In the genomic region with DNA sequence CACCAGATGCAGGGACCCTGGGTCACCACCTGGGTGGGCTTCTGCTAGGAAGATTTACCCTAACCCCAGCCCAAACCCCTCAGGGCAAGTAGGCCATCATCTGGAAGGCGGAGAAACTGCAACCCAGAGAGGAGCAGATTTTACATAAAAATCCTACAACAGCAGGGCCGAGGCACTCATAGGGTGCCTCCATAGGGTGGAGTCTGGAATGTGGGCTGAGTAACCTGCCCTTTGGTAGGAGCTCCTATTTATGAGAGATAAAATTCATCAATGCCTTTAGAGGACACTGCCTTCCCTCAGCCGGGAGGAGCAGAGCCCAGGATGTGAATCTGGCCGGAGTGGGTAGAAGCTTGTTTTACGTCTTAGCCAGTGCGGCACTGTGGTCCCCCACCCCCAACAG, we compare ENCODE assay signal across 10 mouse cellular contexts. TPM values are rescaled to one million over a fixed set of nuclear protein-coding genes. Genes with fewer than 3 reads are reported as not detected.
DNase-seq lines count a peak whose midpoint lies in the region; ATAC-seq and TF ChIP-seq lines count a peak whose summit lies in the region.
"Had no signal": no experiment of that assay in that cellular context is flagged by ENCODE, and none has a peak within 500 bp of the region (broad histone marks: within the 10 kb centered on the region; RNA-seq: fewer than 3 reads in every experiment).

No protein-coding gene starts in this region.

- DNase-seq in heart, adult 8-10 months (ENCODE audit: low spot score) = no peak
- no peak for DNase-seq in stomach, postnatal 0 days (ENCODE audit: low spot score)
- DNase-seq: cerebellum, adult 2 months; kidney, adult 8-10 months had no signal

- no peak for TF ChIP-seq EP300 in stomach, postnatal 0 days (optimal IDR thresholded peaks at IDR 0.05)

- peak overlapping the region; percentile 68 for H3K9ac ChIP-seq in heart, embryonic 14.5 days (ENCODE audit: low read length)
- peak overlapping the region; percentile 30; the same call in 1 of the 2 replicates for H3K9ac ChIP-seq in intestine, embryonic 15.5 days
- H3K9ac ChIP-seq in stomach, postnatal 0 days (ENCODE audit: low read length) = peak overlapping the region; percentile 24; the same call in 1 of the 2 replicates
- H3K9ac ChIP-seq: neural tube, embryonic 13.5 days had no signal

- H3K27ac ChIP-seq in heart, embryonic 14.5 days (replicated peaks in 1 of 2; ENCODE audit: control insufficient read depth in 1 of 2, insufficient read depth in 1 of 2, low read depth in 2 of 2, low read length in 2 of 2) = peak overlapping the region in 1 of 2 experiments; percentile 87; a peak in 3 of 4 replicates
- peak overlapping the region; percentile 18; the same call in 1 of the 2 replicates for H3K27ac ChIP-seq in intestine, embryonic 15.5 days
- peak overlapping the region; percentile 96 for H3K27ac ChIP-seq in stomach, postnatal 0 days (replicated peaks)
- H3K27ac ChIP-seq: neural tube, embryonic 13.5 days had no signal

- peaks cover 26% of the 10 kb centered on the region for H3K36me3 ChIP-seq in heart, embryonic 14.5 days (ENCODE audit: control insufficient read depth, insufficient read depth, low read length)
- peaks cover 59% of the 10 kb centered on the region for H3K36me3 ChIP-seq in megakaryocyte, embryonic 14.5 days (replicated peaks; ENCODE audit: low read length)
- peaks cover 9% of the 10 kb centered on the region; the same call in 1 of the 2 replicates for H3K36me3 ChIP-seq in intestine, embryonic 15.5 days
- H3K36me3 ChIP-seq in stomach, postnatal 0 days (ENCODE audit: control insufficient read depth, insufficient read depth, low read length) = peaks cover 28% of the 10 kb centered on the region

- peaks cover 29 to 55% of the 10 kb centered on the region in 2 experiments for H3K4me1 ChIP-seq in heart, embryonic 14.5 days (ENCODE audit: control insufficient read depth in 2 of 2, insufficient read depth in 2 of 2, low read length in 2 of 2)
- H3K4me1 ChIP-seq in megakaryocyte, embryonic 14.5 days = peaks cover 83% of the 10 kb centered on the region
- peaks cover 24% of the 10 kb centered on the region for H3K4me1 ChIP-seq in intestine, embryonic 15.5 days (replicated peaks)
- peaks cover 8% of the 10 kb centered on the region; the same call in 1 of the 2 replicates for H3K4me1 ChIP-seq in stomach, postnatal 0 days (replicated peaks; ENCODE audit: control insufficient read depth, insufficient read depth)

- peak overlapping the region; percentile 4 to 69; a peak in 3 of 4 replicates for H3K4me3 ChIP-seq in heart, embryonic 14.5 days (ENCODE audit: control insufficient read depth in 1 of 2, insufficient read depth in 1 of 2, low read depth in 1 of 2, low read length in 2 of 2)
- H3K4me3 ChIP-seq in megakaryocyte, embryonic 14.5 days (replicated peaks) = peak overlapping the region; percentile 97
- H3K4me3 ChIP-seq in intestine, embryonic 15.5 days (replicated peaks) = peak overlapping the region; percentile 62
- peak overlapping the region; percentile 78 for H3K4me3 ChIP-seq in stomach, postnatal 0 days (ENCODE audit: low read depth, low read length)
- H3K4me3 ChIP-seq: neural tube, embryonic 13.5 days had no signal

- no peak for ATAC-seq in heart, embryonic 14.5 days (ENCODE audit: insufficient number of reproducible peaks, insufficient read depth, low FRiP score, low read depth)
- no peak for ATAC-seq in megakaryocyte, adult 5-6 weeks (ENCODE audit: poor library complexity, severe bottlenecking)
- ATAC-seq in intestine, embryonic 15.5 days = 0 out of 2 replicates have a peak, but pooled peaks have one; percentile 11
- ATAC-seq in stomach, postnatal 0 days (ENCODE audit: low FRiP score, low TSS enrichment) = no peak
- ATAC-seq in cerebellum, adult (ENCODE audit: insufficient number of reproducible peaks, low FRiP score, low TSS enrichment) = no peak

- no peaks in the 10 kb centered on the region for H3K27me3 ChIP-seq in heart, embryonic 14.5 days (ENCODE audit: control insufficient read depth, insufficient read depth, low read length)
- H3K27me3 ChIP-seq in megakaryocyte, embryonic 14.5 days (replicated peaks) = no peaks in the 10 kb centered on the region
- no peaks in the 10 kb centered on the region for H3K27me3 ChIP-seq in intestine, embryonic 15.5 days (replicated peaks)
- no peaks in the 10 kb centered on the region for H3K27me3 ChIP-seq in stomach, postnatal 0 days (ENCODE audit: control insufficient read depth, insufficient read depth, low read length)

- 68% methylated on average over 6 of the region's 6 CpGs for WGBS in heart, embryonic 14.5 days
- WGBS in intestine, embryonic 15.5 days = 57% methylated on average over 6 of the region's 6 CpGs
- 62% methylated on average over 6 of the region's 6 CpGs for WGBS in stomach, postnatal 0 days

- peak; percentile 38 for TF ChIP-seq CTCF in stomach, postnatal 0 days (IDR thresholded peaks at IDR 0.05; ENCODE audit: low read depth)

- no peaks in the 10 kb centered on the region for H3K9me3 ChIP-seq in heart, embryonic 14.5 days (ENCODE audit: control insufficient read depth, low read length)
- H3K9me3 ChIP-seq in megakaryocyte, embryonic 14.5 days = no peaks in the 10 kb centered on the region
- H3K9me3 ChIP-seq in intestine, embryonic 15.5 days = no peaks in the 10 kb centered on the region
- H3K9me3 ChIP-seq in stomach, postnatal 0 days (ENCODE audit: control insufficient read depth, low read length) = no peaks in the 10 kb centered on the region
- H3K9me3 ChIP-seq: neural tube, embryonic 13.5 days had no signal

- H3K4me2 ChIP-seq in heart, embryonic 14.5 days (ENCODE audit: low read length) = peak overlapping the region; percentile 59
- peak overlapping the region; percentile 76 for H3K4me2 ChIP-seq in intestine, embryonic 15.5 days (replicated peaks)
- H3K4me2 ChIP-seq in stomach, postnatal 0 days (replicated peaks; ENCODE audit: low read depth) = peak overlapping the region; percentile 74

RNA-seq across cellular contexts. Expression of a gene that starts 3.0 kb away (rescaled TPM):
- 14.7 and 14.9 TPM in 2 replicates for polyA plus RNA-seq in heart, embryonic 14.5 days (2014; fragmentation: Nextera tagmentation; extraction: Ambion mirVana)
- 100 to 1,000 TPM in 3 of 4 experiments, 10 to 100 TPM in 1; 87.1 to 234 (median 146) TPM for total RNA-seq in heart, adult 8-10 months (2022)
- polyA plus RNA-seq in megakaryocyte, embryonic 14.5 days (2012; ENCODE audit: insufficient read depth, low replicate concordance) = 47.7 and 114 TPM in 2 replicates
- 1.7 and 5.3 TPM in 2 replicates for total RNA-seq in megakaryocyte, adult 5-6 weeks (2015)
- total RNA-seq in megakaryocyte, adult 5-6 weeks (2017) = 0.40 and 0.45 TPM in 2 replicates
- 16.2 and 16.8 TPM in 2 replicates for polyA plus RNA-seq in intestine, embryonic 15.5 days (2015; fragmentation: Nextera tagmentation; extraction: Ambion mirVana)
- 30.8 and 32.2 TPM in 2 replicates for polyA plus RNA-seq in stomach, postnatal 0 days (2015; fragmentation: Nextera tagmentation; extraction: Ambion mirVana)

RNA-seq across cellular contexts. Expression of a gene that starts 9.2 kb away (rescaled TPM):
- 6.4 and 6.5 TPM in 2 replicates for polyA plus RNA-seq in heart, embryonic 14.5 days (2014; fragmentation: Nextera tagmentation; extraction: Ambion mirVana)
- total RNA-seq in heart, adult 8-10 months (2022) = 10 to 100 TPM; 27.2 to 38.4 (median 32.0) TPM
- 35.6 and 49.9 TPM in 2 replicates for polyA plus RNA-seq in megakaryocyte, embryonic 14.5 days (2012; ENCODE audit: insufficient read depth, low replicate concordance)
- total RNA-seq in megakaryocyte, adult 5-6 weeks (2015) = 98.6 and 105 TPM in 2 replicates
- 156 and 174 TPM in 2 replicates for total RNA-seq in megakaryocyte, adult 5-6 weeks (2017)
- 34.8 and 35.4 TPM in 2 replicates for polyA plus RNA-seq in intestine, embryonic 15.5 days (2015; fragmentation: Nextera tagmentation; extraction: Ambion mirVana)
- 32.0 and 37.4 TPM in 2 replicates for polyA plus RNA-seq in stomach, postnatal 0 days (2015; fragmentation: Nextera tagmentation; extraction: Ambion mirVana)

RNA-seq across cellular contexts. Expression of a gene that starts 39.3 kb away (rescaled TPM):
- polyA plus RNA-seq in heart, embryonic 14.5 days (2014; fragmentation: Nextera tagmentation; extraction: Ambion mirVana) = 13.6 and 14.2 TPM in 2 replicates
- total RNA-seq in heart, adult 8-10 months (2022) = 10 to 100 TPM; 17.3 to 24.0 (median 19.9) TPM
- polyA plus RNA-seq in megakaryocyte, embryonic 14.5 days (2012; ENCODE audit: insufficient read depth, low replicate concordance) = 8.1 TPM in 1 of 2 replicates, not detected in the other
- 4.1 and 6.4 TPM in 2 replicates for total RNA-seq in megakaryocyte, adult 5-6 weeks (2015)
- 5.0 and 8.0 TPM in 2 replicates for total RNA-seq in megakaryocyte, adult 5-6 weeks (2017)
- polyA plus RNA-seq in intestine, embryonic 15.5 days (2015; fragmentation: Nextera tagmentation; extraction: Ambion mirVana) = 9.0 and 11.1 TPM in 2 replicates
- polyA plus RNA-seq in stomach, postnatal 0 days (2015; fragmentation: Nextera tagmentation; extraction: Ambion mirVana) = 5.3 and 6.7 TPM in 2 replicates

RNA-seq across cellular contexts. Expression of a gene that starts 41.5 kb away (rescaled TPM):
- 0.51 and 1.1 TPM in 2 replicates for polyA plus RNA-seq in heart, embryonic 14.5 days (2014; fragmentation: Nextera tagmentation; extraction: Ambion mirVana)
- total RNA-seq in heart, adult 8-10 months (2022) = 10 to 100 TPM in 1 of 4 experiments, 1 to 10 TPM in 3; 5.6 to 10.3 (median 6.4) TPM
- not detected in 2 replicates for polyA plus RNA-seq in megakaryocyte, embryonic 14.5 days (2012; ENCODE audit: insufficient read depth, low replicate concordance)
- total RNA-seq in megakaryocyte, adult 5-6 weeks (2015) = not detected in 2 replicates
- not detected in 2 replicates for total RNA-seq in megakaryocyte, adult 5-6 weeks (2017)
- 0.28 and 0.40 TPM in 2 replicates for polyA plus RNA-seq in intestine, embryonic 15.5 days (2015; fragmentation: Nextera tagmentation; extraction: Ambion mirVana)
- 0.63 and 0.73 TPM in 2 replicates for polyA plus RNA-seq in stomach, postnatal 0 days (2015; fragmentation: Nextera tagmentation; extraction: Ambion mirVana)

Comparison
In these comparisons a context has a peak if more than half of its experiments do, and no peak if none do; other contexts are left out.
1. H3K4me3 ChIP-seq: peak in every context shown above with its lines; median percentile 97 in megakaryocyte, embryonic 14.5 days; 78 in stomach, postnatal 0 days; 62 in intestine, embryonic 15.5 days; 36 in heart, embryonic 14.5 days.